Mouse (Mus musculus): ENCODE data around the gene Sgpp1. TPM values are rescaled to one million over a fixed set of nuclear protein-coding genes. Genes with fewer than 3 reads are reported as not detected.

Sgpp1 gene
- polyA plus RNA-seq (2012; rRNA removed) = 20.7 and 25.7 TPM in 2 replicates

GRCm38 (mm10) chr12:75735246-75736200 lies at the start of gene Sgpp1:
Gene Sgpp1, minus strand, starts transcription at chr12:75735729.
- 1% methylated on average over 105 of the region's 105 CpGs for WGBS
- DNase-seq (ENCODE audit: low read depth, low spot score) = peak; percentile 52

- no peak for DNase-seq (ENCODE audit: low read depth, low spot score)
- 78% methylated on average over 2 of the region's 2 CpGs for WGBS
Measured at GRCm38 (mm10) chr12:75784271-75784751, 48.8 kb upstream of the Sgpp1 start.

GRCm38 (mm10) chr12:75781995-75782394 lies 46.5 kb upstream of the Sgpp1 start:
- 78% methylated on average over 7 of the region's 7 CpGs for WGBS
- no peak for DNase-seq (ENCODE audit: low read depth, low spot score)

GRCm38 (mm10) chr12:75781445-75781844 lies 45.9 kb upstream of the Sgpp1 start:
- no peak for DNase-seq (ENCODE audit: low read depth, low spot score)

- no peak for DNase-seq (ENCODE audit: low read depth, low spot score)
Measured at GRCm38 (mm10) chr12:75772424-75773034, 37.0 kb upstream of the Sgpp1 start.

GRCm38 (mm10) chr12:75771410-75771809 lies 35.9 kb upstream of the Sgpp1 start:
- DNase-seq (ENCODE audit: low read depth, low spot score) = no peak
- 24% methylated on average over 3 of the region's 3 CpGs for WGBS

More at GRCm38 (mm10) chr12:75772424-75773034, 37.0 kb upstream of the Sgpp1 start:
- WGBS = 7% methylated on average over 3 of the region's 3 CpGs

GRCm38 (mm10) chr12:75766885-75767317 lies 31.4 kb upstream of the Sgpp1 start:
- 11% methylated on average over 8 of the region's 8 CpGs for WGBS
- DNase-seq (ENCODE audit: low read depth, low spot score) = no peak

GRCm38 (mm10) chr12:75766395-75766794 lies 30.9 kb upstream of the Sgpp1 start:
- 18% methylated on average over 6 of the region's 6 CpGs for WGBS
- no peak for DNase-seq (ENCODE audit: low read depth, low spot score)

GRCm38 (mm10) chr12:75765751-75766150 lies 30.2 kb upstream of the Sgpp1 start:
- DNase-seq (ENCODE audit: low read depth, low spot score) = no peak
- WGBS = 48% methylated on average over 3 of the region's 3 CpGs

GRCm38 (mm10) chr12:75756387-75756786 lies 20.9 kb upstream of the Sgpp1 start:
- no peak for DNase-seq (ENCODE audit: low read depth, low spot score)
- WGBS = 88% methylated on average over 2 of the region's 2 CpGs

GRCm38 (mm10) chr12:75753730-75754129 lies 18.2 kb upstream of the Sgpp1 start:
- 67% methylated on average over 8 of the region's 8 CpGs for WGBS
- DNase-seq (ENCODE audit: low read depth, low spot score) = no peak

- WGBS = 61% methylated on average over 3 of the region's 3 CpGs
- DNase-seq (ENCODE audit: low read depth, low spot score) = no peak
Measured at GRCm38 (mm10) chr12:75752077-75752476, 16.5 kb upstream of the Sgpp1 start.

- DNase-seq (ENCODE audit: low read depth, low spot score) = no peak
- WGBS = 62% methylated on average over 4 of the region's 4 CpGs
Measured at GRCm38 (mm10) chr12:75748574-75748973, 13.0 kb upstream of the Sgpp1 start.

GRCm38 (mm10) chr12:75745697-75746290 lies 10.3 kb upstream of the Sgpp1 start:
- DNase-seq (ENCODE audit: low read depth, low spot score) = no peak

GRCm38 (mm10) chr12:75742101-75742500 lies 6.6 kb upstream of the Sgpp1 start:
- 96% methylated on average over 5 of the region's 5 CpGs for WGBS
- no peak for DNase-seq (ENCODE audit: low read depth, low spot score)

More at GRCm38 (mm10) chr12:75745697-75746290, 10.3 kb upstream of the Sgpp1 start:
- 76% methylated on average over 14 of the region's 14 CpGs for whole genome bisulfite sequencing

- no peak for DNase-seq (ENCODE audit: low read depth, low spot score)
- 88% methylated on average over 2 of the region's 2 CpGs for WGBS
Measured at GRCm38 (mm10) chr12:75741273-75741672, 5.7 kb upstream of the Sgpp1 start.

- DNase-seq (ENCODE audit: low read depth, low spot score) = no peak
- 39% methylated on average over 1 of the region's 1 CpGs for WGBS
Measured at GRCm38 (mm10) chr12:75740451-75740850, 4.9 kb upstream of the Sgpp1 start.

GRCm38 (mm10) chr12:75739611-75740010 lies 4.1 kb upstream of the Sgpp1 start:
- WGBS = 60% methylated on average over 2 of the region's 2 CpGs
- no peak for DNase-seq (ENCODE audit: low read depth, low spot score)

GRCm38 (mm10) chr12:75736296-75736695 lies 767 bp upstream of the Sgpp1 start:
- no peak for DNase-seq (ENCODE audit: low read depth, low spot score)
- 67% methylated on average over 4 of the region's 4 CpGs for WGBS

GRCm38 (mm10) chr12:75734891-75735245 lies 661 bp downstream of the Sgpp1 start:
- under 1% methylated on average over 17 of the region's 17 CpGs for WGBS
- DNase-seq (ENCODE audit: low read depth, low spot score) = no peak

All from large intestine, adult 2 months (tissue).